Mouse (Mus musculus) spleen, adult 2 months (tissue): ENCODE measurements around the gene Bag1.

Experiments
- CTCF ChIP-seq: fragments of 200-500 bp; IDR thresholded peaks from 2 replicates; pipeline ENCODE4 v1.5.1; 2011; ENCODE audit warnings: mild to moderate bottlenecking, inconsistent platforms; ENCODE audit not compliant: insufficient read depth, insufficient read length, insufficient replicate concordance; ENCODE audit errors: extremely low read depth
- POLR2A ChIP-seq: fragments of 200-500 bp; IDR thresholded peaks from 2 replicates; pipeline ENCODE4 v1.6.1; 2011; ENCODE audit warnings: low read depth, low read length, inconsistent platforms

- no peak for TF ChIP-seq POLR2A
- TF ChIP-seq CTCF, result no peak
Measured at GRCm38 (mm10) chr4:40929046-40929445, 19.0 kb downstream of the Bag1 start.
